Mouse (Mus musculus): ENCODE measurements around the gene Kat2a.

DNA sequence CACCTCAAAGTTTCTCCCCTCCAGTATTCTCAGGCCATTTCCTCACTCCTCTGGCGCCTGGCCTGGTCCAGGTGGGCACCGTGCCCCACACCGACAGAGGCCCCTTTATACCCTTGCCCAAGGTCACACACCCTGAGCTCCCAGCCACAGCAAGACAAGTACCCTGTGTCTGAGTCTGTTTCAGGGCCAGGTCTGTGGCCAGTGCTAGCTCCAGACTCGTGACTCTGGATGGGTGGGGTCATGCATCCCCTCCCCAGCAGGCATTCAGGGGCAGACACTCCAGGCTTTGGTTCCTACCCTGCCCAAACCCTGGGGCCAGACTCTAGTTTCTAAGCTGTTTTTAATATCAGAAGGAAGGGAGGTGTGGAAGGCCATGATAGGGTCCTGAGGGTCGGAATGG is 30.4 kb downstream of the Kat2a start:
- no peak for TF ChIP-seq CTCF (IDR thresholded peaks at IDR 0.05; ENCODE audit: low read depth)
- no peak for TF ChIP-seq EP300 (IDR thresholded peaks at IDR 0.05; ENCODE audit: low read depth)

Measured in liver, embryonic 14.5 days (tissue).